Mouse (Mus musculus) spleen, adult 2 months (tissue): ENCODE measurements around the gene Plekhm3.

Source experiments
- CTCF ChIP-seq: fragments of 200-500 bp; IDR thresholded peaks from 2 replicates; pipeline ENCODE4 v1.5.1; 2011; ENCODE audit warnings: mild to moderate bottlenecking, inconsistent platforms; ENCODE audit not compliant: insufficient read depth, insufficient read length, insufficient replicate concordance; ENCODE audit errors: extremely low read depth
- POLR2A ChIP-seq: fragments of 200-500 bp; IDR thresholded peaks from 2 replicates; pipeline ENCODE4 v1.6.1; 2011; ENCODE audit warnings: low read depth, low read length, inconsistent platforms

DNA sequence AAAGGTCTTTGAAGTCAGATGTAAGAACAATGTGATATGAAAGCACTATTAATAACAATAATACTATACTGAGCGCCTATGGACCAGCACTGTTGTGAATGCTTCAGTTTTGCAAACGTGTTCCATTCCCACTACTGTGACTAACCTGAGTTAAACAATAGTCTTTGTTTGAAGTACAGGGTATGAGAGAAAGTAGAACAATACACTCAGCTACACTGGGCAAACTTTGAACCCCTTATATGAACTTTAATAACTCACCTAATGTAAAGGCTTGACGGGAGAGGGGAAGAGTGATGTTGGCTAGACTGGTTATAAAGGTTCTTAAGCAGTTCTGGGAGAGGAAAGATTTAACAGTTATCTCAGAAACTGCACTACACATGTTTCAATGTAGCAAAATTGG, 76.0 kb downstream of the Plekhm3 start:
- TF ChIP-seq CTCF = no peak
- TF ChIP-seq POLR2A = no peak
